Mouse (Mus musculus) neural tube, embryonic 15.5 days (tissue): ENCODE results near the gene Cactin. TPM values are rescaled to one million over a fixed set of nuclear protein-coding genes. Genes with fewer than 3 reads are reported as not detected.

Experiments used
- ATAC-seq: fragments of 200-750 bp; cut with Nextera tagmentation; 2 replicates; pipeline ENCODE4 v1.8.0; 2017; ENCODE audit warnings: mild to moderate bottlenecking, moderate TSS enrichment, moderate library complexity; ENCODE audit not compliant: low FRiP score
- H3K27ac ChIP-seq: fragments of 300-500 bp; sonication (generic); replicated peaks from 2 replicates; pipeline ENCODE4 v1.5.1; 2015; ENCODE audit warnings: mild to moderate bottlenecking, inconsistent platforms
- H3K27me3 ChIP-seq: fragments of 300-500 bp; sonication (generic); replicated peaks from 2 replicates; pipeline ENCODE4 v1.6.1; 2015; ENCODE audit warnings: inconsistent platforms
- H3K36me3 ChIP-seq: fragments of 300-500 bp; sonication (generic); 2 replicates; pipeline ENCODE4 v1.6.1; 2015; ENCODE audit warnings: inconsistent platforms
- H3K4me1 ChIP-seq: fragments of 300-500 bp; sonication (generic); 2 replicates; pipeline ENCODE4 v1.6.1; 2015; ENCODE audit warnings: inconsistent platforms
- H3K4me2 ChIP-seq: fragments of 300-500 bp; sonication (generic); 2 replicates; pipeline ENCODE4 v1.6.1; 2015; ENCODE audit warnings: inconsistent platforms, mild to moderate bottlenecking, moderate library complexity
- H3K4me3 ChIP-seq: fragments of 300-500 bp; sonication (generic); replicated peaks from 2 replicates; pipeline ENCODE4 v1.5.1; 2015; ENCODE audit warnings: mild to moderate bottlenecking, inconsistent platforms
- H3K9ac ChIP-seq: fragments of 300-500 bp; sonication (generic); replicated peaks from 2 replicates; pipeline ENCODE4 v1.6.1; 2015; ENCODE audit warnings: mild to moderate bottlenecking, inconsistent platforms
- H3K9me3 ChIP-seq: fragments of 300-500 bp; sonication (generic); replicated peaks from 2 replicates; pipeline ENCODE4 v1.6.1; 2016; ENCODE audit warnings: inconsistent platforms
- WGBS: fragments of 180-500 bp; shearing (Covaris S2); methylation state at CpG from one replicate; pipeline ENCODE4 v1.1.7; 2015; ENCODE audit warnings: mixed read lengths; 5-methylcytosine and 5-hydroxymethylcytosine counted together
- polyA plus RNA-seq: library from polyadenylated mRNA; unstranded; fragments of >200 nt; fragmentation: Nextera tagmentation; extraction: Ambion mirVana; gene quantifications from 2 replicates; pipeline ENCODE4 v1.2.1, GENCODE M21; 2015

Gene Cactin
- polyA plus RNA-seq, 1 experiment from 2014 or later: 27.8 TPM

GRCm38 (mm10) chr10:81334324-81334723, 13.4 kb downstream of the Cactin start:
- H3K4me2 ChIP-seq: no peak overlapping the region
- peaks cover 51% of the 10 kb centered on the region for H3K27me3 ChIP-seq
- peaks cover 8% of the 10 kb centered on the region; the same call in 1 of the 2 replicates for H3K4me1 ChIP-seq
- H3K9me3 ChIP-seq: no peaks in the 10 kb centered on the region
- no peak overlapping the region for H3K4me3 ChIP-seq
- no peak overlapping the region for H3K27ac ChIP-seq
- no peak for ATAC-seq
- 75% methylated on average over 11 of the region's 11 CpGs for WGBS
- no peak overlapping the region for H3K9ac ChIP-seq
- H3K36me3 ChIP-seq: no peaks in the 10 kb centered on the region

GRCm38 (mm10) chr10:81335393-81336340, 14.8 kb downstream of the Cactin start:
- Histone ChIP-seq H3K9ac (no peak overlapping the region), H3K27me3 (peaks cover 56% of the 10 kb centered on the region), H3K4me2 (no peak overlapping the region), H3K36me3 (no peaks in the 10 kb centered on the region), H3K4me3 (no peak overlapping the region), H3K27ac (0 out of 2 replicates have a peak overlapping the region, but pooled peaks have one; percentile 9), H3K4me1 (peaks cover 8% of the 10 kb centered on the region; the same call in 1 of the 2 replicates), H3K9me3 (no peaks in the 10 kb centered on the region)
- WGBS: 40% methylated on average over 18 of the region's 19 CpGs
- no peak for ATAC-seq

GRCm38 (mm10) chr10:81336558-81336957, 15.7 kb downstream of the Cactin start:
- H3K9me3 ChIP-seq: no peaks in the 10 kb centered on the region
- H3K36me3 ChIP-seq: no peaks in the 10 kb centered on the region
- H3K27me3 ChIP-seq: peaks cover 63% of the 10 kb centered on the region
- no peak overlapping the region for H3K4me2 ChIP-seq
- WGBS: 93% methylated on average over 4 of the region's 4 CpGs
- H3K4me3 ChIP-seq: no peak overlapping the region
- no peak overlapping the region for H3K9ac ChIP-seq
- peaks cover 8% of the 10 kb centered on the region; the same call in 1 of the 2 replicates for H3K4me1 ChIP-seq
- no peak for ATAC-seq
- H3K27ac ChIP-seq: 0 out of 2 replicates have a peak overlapping the region, but pooled peaks have one; percentile 9

- no peaks in the 10 kb centered on the region for H3K9me3 ChIP-seq
- no peak overlapping the region for H3K4me3 ChIP-seq
- peaks cover 8% of the 10 kb centered on the region for H3K4me1 ChIP-seq
- 37% methylated on average over 17 of the region's 17 CpGs for WGBS
- no peak overlapping the region for H3K9ac ChIP-seq
- ATAC-seq: no peak
- H3K4me2 ChIP-seq: no peak overlapping the region
- peaks cover 72% of the 10 kb centered on the region for H3K27me3 ChIP-seq
- H3K36me3 ChIP-seq: no peaks in the 10 kb centered on the region
- H3K27ac ChIP-seq: no peak overlapping the region
These were observed 19.8 kb downstream of the Cactin start for GRCm38 (mm10) chr10:81340551-81341332.

GRCm38 (mm10) chr10:81341333-81341949, 20.5 kb downstream of the Cactin start:
- Histone ChIP-seq H3K4me3 (no peak overlapping the region), H3K27me3 (peaks cover 73% of the 10 kb centered on the region), H3K9me3 (no peaks in the 10 kb centered on the region), H3K4me2 (no peak overlapping the region), H3K27ac (no peak overlapping the region), H3K9ac (no peak overlapping the region), H3K36me3 (no peaks in the 10 kb centered on the region), H3K4me1 (peaks cover 11% of the 10 kb centered on the region)
- no peak for ATAC-seq
- WGBS: 35% methylated on average over 16 of the region's 16 CpGs

GRCm38 (mm10) chr10:81342686-81343505, 22.0 kb downstream of the Cactin start, which contains the start of gene Gipc3:
Gene Gipc3 (minus strand): TSS chr10:81343266.
- no peak for ATAC-seq
- peaks cover 19% of the 10 kb centered on the region for H3K4me1 ChIP-seq
- no peaks in the 10 kb centered on the region for H3K36me3 ChIP-seq
- peaks cover 66% of the 10 kb centered on the region for H3K27me3 ChIP-seq
- 4% methylated on average over 61 of the region's 67 CpGs for WGBS
- no peak within 1 kb of the TSS for H3K27ac ChIP-seq
- H3K9ac ChIP-seq: peak within 1 kb of the TSS; percentile 46
- H3K4me3 ChIP-seq: peak within 1 kb of the TSS; percentile 41
- H3K4me2 ChIP-seq: peak within 1 kb of the TSS; percentile 76
- no peaks in the 10 kb centered on the region for H3K9me3 ChIP-seq

- H3K27me3 ChIP-seq: peaks cover 67% of the 10 kb centered on the region
- no peak overlapping the region for H3K27ac ChIP-seq
- peaks cover 29% of the 10 kb centered on the region for H3K4me1 ChIP-seq
- H3K4me2 ChIP-seq: no peak overlapping the region
- no peak overlapping the region for H3K9ac ChIP-seq
- no peaks in the 10 kb centered on the region for H3K36me3 ChIP-seq
- ATAC-seq: no peak
- H3K9me3 ChIP-seq: no peaks in the 10 kb centered on the region
- H3K4me3 ChIP-seq: no peak overlapping the region
- 52% methylated on average over 8 of the region's 8 CpGs for WGBS
These were observed 23.7 kb downstream of the Cactin start for GRCm38 (mm10) chr10:81344421-81345161.

- no peak for ATAC-seq
- H3K4me2 ChIP-seq: no peak overlapping the region
- no peak overlapping the region for H3K27ac ChIP-seq
- no peak overlapping the region for H3K4me3 ChIP-seq
- WGBS: 83% methylated on average over 4 of the region's 4 CpGs
- H3K27me3 ChIP-seq: peaks cover 64% of the 10 kb centered on the region
- H3K4me1 ChIP-seq: peaks cover 35% of the 10 kb centered on the region
- H3K9me3 ChIP-seq: no peaks in the 10 kb centered on the region
- no peak overlapping the region for H3K9ac ChIP-seq
- no peaks in the 10 kb centered on the region for H3K36me3 ChIP-seq
These were observed 24.2 kb downstream of the Cactin start for GRCm38 (mm10) chr10:81345162-81345534.

GRCm38 (mm10) chr10:81346453-81347067, 25.7 kb downstream of the Cactin start:
- peak overlapping the region; percentile 42 for H3K9ac ChIP-seq
- H3K9me3 ChIP-seq: no peaks in the 10 kb centered on the region
- peak overlapping the region; percentile 65 for H3K27ac ChIP-seq
- peak overlapping the region; percentile 63 for H3K4me2 ChIP-seq
- H3K27me3 ChIP-seq: peaks cover 50% of the 10 kb centered on the region
- H3K4me3 ChIP-seq: peak overlapping the region; percentile 38
- ATAC-seq: peak; percentile 13
- no peaks in the 10 kb centered on the region for H3K36me3 ChIP-seq
- WGBS: 8% methylated on average over 45 of the region's 55 CpGs
- peaks cover 37% of the 10 kb centered on the region for H3K4me1 ChIP-seq

- H3K27ac ChIP-seq: no peak overlapping the region
- peak overlapping the region; percentile 95 for H3K4me2 ChIP-seq
- H3K4me1 ChIP-seq: peaks cover 29% of the 10 kb centered on the region
- 0 out of 2 replicates have a peak overlapping the region, but pooled peaks have one; percentile 29 for H3K9ac ChIP-seq
- no peaks in the 10 kb centered on the region for H3K36me3 ChIP-seq
- WGBS: 5% methylated on average over 12 of the region's 12 CpGs
- H3K4me3 ChIP-seq: peak overlapping the region; percentile 65
- H3K27me3 ChIP-seq: peaks cover 25% of the 10 kb centered on the region
- no peak for ATAC-seq
- no peaks in the 10 kb centered on the region for H3K9me3 ChIP-seq
These were observed 28.2 kb downstream of the Cactin start for GRCm38 (mm10) chr10:81349146-81349545.
